Mouse (Mus musculus) B cell, adult 67 days (primary cell): ENCODE data around the gene Gm39566. TPM values are rescaled to one million over a fixed set of nuclear protein-coding genes. Genes with fewer than 3 reads are reported as not detected.

Experiments
- total RNA-seq, 2 experiments: library from RNA; stranded (reverse); gene quantifications; 4 replicates each; pipeline ENCODE4 v1.2.4; 2023

The Gm39566 gene
- not detected for total RNA-seq

DNA sequence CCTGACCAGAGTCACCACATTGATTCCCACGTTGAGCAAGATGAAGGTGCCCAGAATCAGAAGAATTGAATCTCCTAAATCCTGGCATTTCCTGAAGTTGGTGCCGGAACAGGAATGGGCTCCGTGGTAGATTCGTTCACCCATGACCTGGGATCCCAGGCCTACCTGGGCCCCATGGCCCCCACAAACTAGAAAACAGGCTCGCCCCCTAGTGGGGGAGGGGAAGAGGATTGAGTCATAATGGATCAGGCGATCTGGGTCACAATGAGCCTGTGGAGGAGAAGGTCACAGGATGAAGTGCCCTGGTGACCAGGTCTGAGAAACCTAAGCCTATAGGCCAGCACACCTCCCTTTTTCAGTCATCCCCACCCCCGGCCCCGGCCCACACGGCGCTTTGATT lies at the start of gene Gm39566:
Gm39566 (minus strand) TSS at position 144 of the 400 bp plus-strand sequence.

DNA sequence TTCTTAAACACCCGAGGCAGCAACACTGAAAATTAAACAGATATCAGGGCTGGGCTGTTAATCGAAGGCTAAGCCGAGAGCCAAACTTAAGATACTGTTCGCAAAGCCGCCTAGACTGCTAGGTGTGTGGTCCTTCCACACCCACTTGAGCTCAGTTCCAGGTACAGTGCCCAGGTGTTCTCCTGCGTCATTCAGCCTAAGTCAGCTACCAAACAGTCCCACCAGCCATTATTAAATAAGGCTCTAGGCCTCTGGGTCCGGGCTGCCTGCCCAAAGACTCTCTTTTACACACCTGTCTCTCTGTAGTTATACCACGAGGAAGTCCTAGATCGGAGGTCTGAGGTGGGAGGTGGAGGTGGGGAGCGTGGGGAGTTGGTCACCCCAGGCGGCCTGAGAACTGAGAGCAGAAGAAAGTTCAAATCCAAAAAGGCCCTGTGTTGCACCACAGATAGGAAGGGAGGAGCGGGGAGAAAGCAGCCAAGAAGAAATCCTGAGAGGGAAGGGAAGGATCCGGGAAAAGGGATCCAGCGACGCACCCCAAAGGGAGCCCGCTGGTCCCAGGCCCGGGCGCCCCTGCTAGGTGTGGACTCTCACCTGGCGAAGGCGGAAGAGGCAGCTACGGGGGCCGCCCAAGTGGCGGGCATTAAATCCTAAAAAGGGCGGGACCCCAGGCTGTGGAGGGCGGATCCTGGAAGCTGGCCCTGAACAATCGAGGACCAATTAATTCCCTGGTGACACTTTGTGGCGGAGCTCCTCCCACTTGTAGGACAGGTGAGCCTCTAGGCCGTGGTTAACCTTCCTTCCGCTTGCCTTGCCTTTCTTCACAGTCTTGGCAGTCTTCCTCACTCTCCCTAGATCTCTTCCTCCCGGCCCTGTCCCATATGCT lies 43.3 kb upstream of the Gm39566 start, which contains the start of gene Tnk1:
Tnk1 (minus strand) TSS at position 618 of the 886 bp plus-strand sequence.

DNA sequence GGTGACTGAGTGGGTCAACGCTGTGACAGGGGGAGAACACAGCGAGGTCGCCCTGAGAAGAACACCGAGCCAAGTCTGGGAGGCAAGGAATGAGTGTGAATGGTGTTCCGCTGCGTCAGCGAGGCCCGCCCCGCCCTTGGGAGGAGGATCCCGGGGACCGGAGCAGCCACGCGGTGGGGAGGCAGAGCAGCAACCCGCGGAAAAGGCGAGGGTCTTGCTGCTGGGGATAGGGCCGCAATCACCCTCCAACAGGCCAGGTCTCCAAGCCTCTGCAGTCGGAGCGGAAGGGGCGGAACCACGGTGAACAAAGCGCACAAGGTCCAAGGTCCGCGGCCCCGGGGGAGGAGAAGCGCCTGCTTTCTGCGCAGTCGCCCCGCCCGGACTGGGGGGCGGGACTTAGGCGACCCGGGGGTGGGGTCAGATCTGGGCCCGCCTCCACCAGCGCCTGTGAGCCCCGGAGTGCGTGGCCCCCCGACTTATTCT lies 31.1 kb upstream of the Gm39566 start, which contains the start of gene Plscr3:
Plscr3 (plus strand) TSS at position 179 of the 483 bp plus-strand sequence.

DNA sequence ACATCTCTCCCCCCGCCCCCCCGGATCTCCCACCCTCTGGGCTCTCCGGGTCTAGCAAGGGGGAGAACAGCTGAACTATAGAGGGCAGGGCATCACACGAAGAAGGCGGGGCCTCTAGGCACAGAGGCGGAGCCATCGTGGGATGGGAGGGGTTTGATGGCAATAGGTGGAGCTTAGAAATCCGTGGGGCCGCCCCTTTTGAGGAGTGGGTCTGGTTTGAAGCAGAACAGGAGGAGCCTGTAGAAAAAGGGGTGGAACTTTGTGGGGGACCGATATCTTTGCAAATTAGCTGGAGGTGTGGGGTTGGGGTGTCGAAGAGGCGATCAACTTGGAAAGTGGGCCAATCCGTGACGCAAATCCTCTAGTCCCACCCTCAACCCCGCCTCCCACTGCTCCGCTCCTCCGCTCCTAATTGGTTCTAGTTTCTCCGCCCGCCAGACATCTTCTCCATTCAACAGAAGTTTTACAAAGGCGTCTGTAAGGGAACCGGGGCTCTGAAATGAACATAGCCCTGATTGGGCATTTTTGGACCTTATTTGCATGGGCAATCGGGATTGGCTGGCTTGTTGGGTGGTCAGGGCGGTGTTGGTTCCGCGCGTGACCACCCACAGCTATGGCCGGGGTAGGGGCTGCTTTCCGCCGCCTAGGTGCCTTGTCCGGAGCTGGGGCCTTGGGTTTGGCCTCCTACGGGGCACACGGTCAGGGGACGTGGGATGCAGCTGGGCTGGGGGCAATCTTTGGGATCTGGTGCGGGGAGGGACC lies 23.0 kb upstream of the Gm39566 start, which contains the start of gene Tmem256:
Tmem256 (plus strand) TSS at position 563 of the 762 bp plus-strand sequence.

DNA sequence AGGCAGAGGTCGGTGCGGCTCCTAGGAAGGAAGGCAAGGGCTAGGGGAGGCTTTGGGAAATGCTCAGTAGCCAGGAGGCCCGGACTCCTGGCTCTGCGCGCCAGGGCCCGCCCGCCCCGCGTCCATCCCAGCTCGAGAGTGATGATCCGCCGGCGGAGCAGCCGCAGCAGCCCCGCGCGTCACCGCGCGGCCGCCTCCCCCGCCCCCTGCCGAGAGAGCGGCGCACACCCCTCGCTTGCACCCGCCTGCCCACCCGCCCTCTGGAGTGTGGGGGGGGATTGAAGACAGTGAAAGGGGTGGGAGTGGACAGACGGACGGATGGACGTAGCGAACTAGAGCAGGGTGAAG lies 22.5 kb upstream of the Gm39566 start, which contains the start of gene Nlgn2:
Nlgn2 (minus strand) TSS at position 181 of the 348 bp plus-strand sequence.

DNA sequence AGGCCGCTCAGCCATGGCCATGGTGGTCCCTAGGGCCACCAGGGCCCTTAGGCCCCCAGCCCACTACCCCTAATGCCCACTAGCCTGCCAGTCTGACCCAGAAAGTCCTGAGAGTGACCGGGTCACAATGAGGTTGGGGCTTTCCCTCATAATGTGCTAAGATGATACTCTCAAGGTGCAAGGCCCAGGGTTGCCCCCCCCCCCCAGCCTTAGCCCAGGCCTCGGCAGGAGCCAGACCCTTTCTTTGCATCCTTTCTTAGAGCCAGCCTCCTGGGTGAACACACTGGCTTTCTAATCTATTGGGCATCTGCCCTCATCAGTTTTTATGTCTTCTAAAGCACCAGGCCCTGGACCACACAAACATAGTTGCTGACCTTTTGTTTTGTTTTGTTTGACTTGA lies 7.0 kb upstream of the Gm39566 start, which contains the start of gene Spem1:
Spem1 (minus strand) TSS at position 101 of the 400 bp plus-strand sequence.

DNA sequence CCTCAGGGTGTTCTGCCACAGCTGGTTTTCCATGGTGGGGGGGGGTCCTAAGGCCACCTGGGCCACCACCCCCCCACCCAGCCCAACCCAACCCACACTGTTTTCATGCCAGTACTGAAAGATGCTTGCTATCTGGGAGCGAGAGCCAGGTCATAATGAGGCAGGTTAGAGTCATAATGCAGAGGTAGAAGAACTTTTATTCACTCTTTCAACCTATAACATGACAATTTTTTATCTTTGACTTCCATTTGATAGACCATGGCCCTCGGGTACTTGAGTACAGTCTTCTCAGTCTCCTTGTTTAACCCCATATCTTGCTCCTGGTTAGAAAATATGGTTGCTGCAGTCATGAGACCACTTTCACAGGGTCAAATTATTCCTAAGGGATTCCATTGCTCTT lies 3.3 kb upstream of the Gm39566 start, which contains the start of gene Spem2:
Spem2 (minus strand) TSS at position 101 of the 400 bp plus-strand sequence.

DNA sequence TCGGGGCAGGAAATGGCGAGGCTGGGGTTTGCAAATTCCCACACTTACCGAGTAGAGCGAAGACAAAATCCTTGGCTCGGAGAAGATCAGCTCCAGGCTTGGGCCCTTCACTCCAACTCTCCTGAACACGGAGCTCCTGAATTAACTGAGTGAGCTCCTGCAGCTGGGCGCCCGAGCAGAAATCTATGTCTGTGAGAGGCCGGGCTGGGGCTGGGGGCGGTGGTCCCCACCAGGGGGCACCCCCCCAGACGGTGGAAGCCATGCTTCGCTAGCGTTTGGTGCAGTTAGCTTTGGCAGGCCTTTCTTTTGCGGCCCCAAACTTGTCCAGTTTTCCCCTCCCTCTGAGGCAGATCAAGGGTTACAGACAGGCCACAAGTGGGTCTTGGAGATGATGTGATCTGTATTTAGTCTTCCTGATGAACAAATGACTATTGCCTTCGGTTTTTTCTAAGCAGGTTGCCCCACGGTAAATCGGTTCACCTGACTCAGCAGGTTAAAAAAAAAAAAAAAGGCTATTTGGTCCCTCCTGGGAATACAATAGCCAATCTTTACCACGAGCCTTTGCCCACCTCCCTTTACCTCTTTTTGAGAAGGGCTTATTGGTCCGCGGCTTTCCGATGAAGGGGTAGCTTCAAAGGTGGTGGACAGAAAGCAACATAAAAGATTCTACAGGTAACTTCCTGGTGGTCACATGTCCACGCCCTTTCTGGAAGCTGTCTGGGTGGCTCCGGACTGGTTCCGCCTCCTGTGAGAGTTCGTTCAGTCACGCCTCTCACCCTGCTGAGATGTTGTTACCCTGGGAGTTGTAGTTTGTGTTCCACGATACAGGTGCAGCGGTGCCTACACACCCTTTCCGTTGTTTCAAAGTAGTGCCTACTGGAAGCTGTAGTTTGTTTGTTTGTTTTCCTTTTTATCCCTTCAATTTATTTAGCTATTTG lies 9.9 kb downstream of the Gm39566 start, which contains the start of gene Tmem102:
Tmem102 (minus strand) TSS at position 653 of the 938 bp plus-strand sequence.

DNA sequence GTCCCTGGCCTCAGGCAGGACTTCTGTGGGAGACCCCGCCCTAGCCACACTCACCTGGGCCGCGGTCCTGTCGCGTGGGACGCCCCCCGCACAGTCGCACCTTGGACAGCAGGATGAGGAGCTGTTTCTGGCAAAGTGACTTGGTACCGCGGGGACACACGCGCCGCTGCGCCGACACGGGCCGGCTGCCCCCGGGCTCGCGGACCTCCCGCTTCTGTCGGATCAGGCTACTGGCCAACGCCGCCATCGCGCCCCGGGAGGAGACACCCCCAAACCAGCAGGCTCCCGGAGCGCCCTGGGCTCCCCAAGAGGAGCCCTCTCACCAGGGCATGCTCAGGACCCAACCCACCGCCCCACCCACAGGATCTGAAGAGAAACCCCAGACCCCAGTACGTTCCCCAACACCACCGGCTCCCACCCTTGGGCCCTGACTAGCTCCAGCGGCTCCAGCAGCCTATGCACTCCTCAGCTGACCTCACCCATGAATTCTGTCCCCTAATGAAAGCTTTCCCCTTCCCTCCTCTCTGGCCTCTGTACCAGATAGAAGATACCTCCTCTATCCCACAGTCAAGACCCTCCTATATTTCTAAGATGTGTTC lies 13.6 kb downstream of the Gm39566 start, which contains the start of gene Fgf11:
Fgf11 (minus strand) TSS at position 479 of the 599 bp plus-strand sequence.

DNA sequence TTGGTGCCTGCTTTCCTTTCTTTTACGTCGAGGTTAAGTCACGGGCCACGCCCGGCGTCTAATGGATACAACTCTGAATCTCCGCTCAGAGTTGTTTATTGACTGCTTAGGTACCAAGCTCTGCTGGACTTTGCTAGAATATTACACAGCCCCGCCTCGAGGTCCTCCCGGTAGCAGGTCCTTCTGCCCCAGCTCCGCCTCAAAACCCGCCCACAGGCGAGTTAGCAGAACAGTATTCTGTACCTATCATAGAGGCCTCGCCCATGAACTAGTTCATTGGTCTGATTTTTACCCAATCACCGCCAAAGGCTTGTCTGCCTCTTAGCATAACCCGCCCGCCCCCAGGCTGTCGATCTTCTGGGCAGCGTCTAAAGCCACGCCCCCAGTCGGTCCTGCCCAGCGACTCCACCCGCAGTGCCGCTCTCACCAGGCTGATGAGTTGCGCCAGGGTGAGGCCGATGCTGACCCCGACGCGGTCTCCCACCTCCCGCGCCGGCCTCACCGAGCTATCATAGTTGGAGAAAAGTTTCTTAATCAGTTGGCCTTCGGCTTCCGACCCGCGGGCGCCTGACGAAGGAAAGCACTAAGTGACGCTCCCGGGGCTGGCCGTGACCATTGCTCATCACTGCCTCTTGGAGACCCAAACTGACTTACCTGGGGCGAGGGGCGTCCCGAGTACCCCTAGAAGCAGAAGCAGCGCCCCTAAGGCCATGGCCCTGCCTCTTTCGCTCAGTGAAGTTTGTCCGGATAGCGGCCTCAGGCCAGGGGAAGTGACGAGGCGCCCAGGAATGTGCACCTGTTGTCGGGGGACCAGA lies 19.7 kb downstream of the Gm39566 start, which contains the start of gene Chrnb1:
Chrnb1 (minus strand) TSS at position 776 of the 815 bp plus-strand sequence.

DNA sequence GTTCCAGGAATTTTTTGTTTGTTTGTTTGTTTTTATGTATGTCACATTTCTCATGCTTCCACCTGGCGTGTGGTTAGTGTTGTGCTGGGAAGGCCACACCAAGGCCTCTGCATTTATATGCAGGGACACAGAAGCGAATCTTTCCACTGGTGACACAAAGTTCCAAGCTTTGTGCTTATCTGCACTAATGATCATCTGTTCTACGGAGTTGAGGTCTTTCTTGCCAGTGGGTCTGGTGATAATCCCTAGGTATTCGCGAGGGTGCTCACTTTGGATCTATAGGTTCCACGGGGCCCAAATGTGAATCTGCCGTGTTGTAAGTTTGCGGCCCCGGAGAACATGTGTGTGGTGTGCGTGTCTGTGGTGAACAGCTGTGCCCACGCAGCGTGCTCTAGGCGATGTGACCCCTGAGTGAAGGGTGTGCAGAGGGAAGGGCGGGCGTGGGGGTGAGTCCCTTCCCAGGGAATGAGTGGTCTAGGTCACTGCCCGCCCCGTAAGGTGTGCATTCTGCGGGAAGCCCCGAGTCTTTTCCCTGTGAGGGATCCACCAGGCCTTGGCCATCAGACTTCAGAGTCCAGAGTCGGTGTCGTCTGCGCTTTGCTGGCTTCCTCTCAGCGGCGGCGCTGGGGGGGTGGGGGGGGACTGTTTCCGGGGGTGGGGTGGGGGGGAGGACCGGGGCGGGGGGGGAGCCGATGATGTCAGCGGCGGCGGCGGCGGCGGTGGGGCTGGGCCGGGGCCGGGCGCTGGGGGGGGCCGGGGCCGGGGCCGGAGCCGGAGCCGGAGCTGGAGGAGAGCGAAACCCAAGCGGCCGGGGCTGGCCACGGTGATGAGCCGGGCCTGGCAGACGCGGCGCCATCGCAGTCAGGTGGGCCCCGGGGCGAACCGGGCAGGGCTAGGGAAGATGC lies 49.6 kb downstream of the Gm39566 start, which contains the start of gene Zbtb4:
Zbtb4 (plus strand) TSS at position 692 of the 905 bp plus-strand sequence.

DNA sequence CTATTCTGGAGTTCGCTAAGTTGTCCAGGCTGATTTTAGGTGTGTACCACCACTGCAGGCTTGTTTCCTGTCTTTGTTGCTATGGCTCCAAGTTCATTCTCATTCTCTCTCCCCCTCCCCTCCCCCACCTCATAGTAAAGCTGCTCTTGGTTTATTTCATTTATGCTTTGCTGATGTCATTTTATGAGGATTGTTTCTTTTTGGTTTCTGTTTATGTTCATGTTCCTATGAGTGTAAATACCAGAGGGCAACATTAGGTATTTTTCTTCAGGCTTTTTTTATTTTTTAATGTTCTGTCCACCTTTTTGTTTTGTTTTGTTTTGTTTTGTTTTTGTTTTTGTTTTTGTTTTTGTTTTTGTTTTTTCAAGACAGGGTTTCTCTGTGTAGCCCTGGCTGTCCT lies 53.2 kb downstream of the Gm39566 start, which contains the start of gene Slc35g3:
Slc35g3 (minus strand) TSS at position 101 of the 400 bp plus-strand sequence.

Other genes with a start within 250 kb of the Gm39566 start
- gene Wrap53, start 235.0 kb downstream of the Gm39566 start, total RNA-seq: 10 to 100 TPM; 13.8 to 15.2 TPM
- 100 to 1,000 TPM; 143 TPM for gene Trp53, start 234.9 kb downstream of the Gm39566 start, total RNA-seq
- gene Atp1b2, start 209.4 kb downstream of the Gm39566 start, total RNA-seq: under 1 TPM in 1 of 2 experiments, not detected in 1; 0.75 TPM
- gene Shbg, start 197.4 kb downstream of the Gm39566 start, total RNA-seq: not detected
- gene Sat2, start 193.3 kb downstream of the Gm39566 start, total RNA-seq: not detected
- gene Fxr2, start 182.3 kb downstream of the Gm39566 start, total RNA-seq: 10 to 100 TPM; 88.3 to 96.6 TPM
- under 1 TPM in 1 of 2 experiments, not detected in 1; 0.92 TPM for gene Sox15, start 160.0 kb downstream of the Gm39566 start, total RNA-seq
- 10 to 100 TPM; 60.2 to 64.5 TPM for gene Mpdu1, start 152.7 kb downstream of the Gm39566 start, total RNA-seq
- 10 to 100 TPM in 1 of 2 experiments, 1 to 10 TPM in 1; 7.9 to 12.1 TPM for gene Cd68, start 149.1 kb downstream of the Gm39566 start, total RNA-seq
- gene Eif4a1, start 142.9 kb downstream of the Gm39566 start, total RNA-seq: 100 to 1,000 TPM; 720 to 780 TPM
- gene Senp3, start 133.2 kb downstream of the Gm39566 start, total RNA-seq: 100 to 1,000 TPM; 134 to 139 TPM
- gene Tnfsf13, start 129.5 kb downstream of the Gm39566 start, total RNA-seq: not detected
- gene Tnfsf12, start 119.4 kb downstream of the Gm39566 start, total RNA-seq: not detected
- not detected for gene Tnfsfm13, start 119.2 kb downstream of the Gm39566 start, total RNA-seq
- 100 to 1,000 TPM; 254 to 255 TPM for gene Polr2a, start 56.7 kb downstream of the Gm39566 start, total RNA-seq
- not detected for gene Slc35g3, start 53.3 kb downstream of the Gm39566 start, total RNA-seq
- 10 to 100 TPM; 61.0 to 64.9 TPM for gene Zbtb4, start 49.4 kb downstream of the Gm39566 start, total RNA-seq
- gene Chrnb1, start 19.4 kb downstream of the Gm39566 start, total RNA-seq: 10 to 100 TPM; 10.5 to 13.5 TPM
- under 1 TPM in 1 of 2 experiments, not detected in 1; 0.44 TPM for gene Fgf11, start 13.4 kb downstream of the Gm39566 start, total RNA-seq
- gene Tmem102, start 9.7 kb downstream of the Gm39566 start, total RNA-seq: not detected
- not detected for gene Spem2, start 3.2 kb upstream of the Gm39566 start, total RNA-seq
- not detected for gene Spem1, start 6.9 kb upstream of the Gm39566 start, total RNA-seq
- gene Nlgn2, start 22.5 kb upstream of the Gm39566 start, total RNA-seq: under 1 TPM; 0.12 to 0.41 TPM
- gene Tmem256, start 23.2 kb upstream of the Gm39566 start, total RNA-seq: 10 to 100 TPM; 27.0 to 38.9 TPM
- gene Plscr3, start 31.1 kb upstream of the Gm39566 start, total RNA-seq: 10 to 100 TPM; 10.4 to 14.7 TPM
- gene Tnk1, start 43.4 kb upstream of the Gm39566 start, total RNA-seq: not detected
- not detected for gene Tmem95, start 62.7 kb upstream of the Gm39566 start, total RNA-seq
- gene Kctd11, start 66.1 kb upstream of the Gm39566 start, total RNA-seq: 1 to 10 TPM; 2.7 to 3.2 TPM
- gene Acap1, start 80.2 kb upstream of the Gm39566 start, total RNA-seq: 100 to 1,000 TPM; 518 to 555 TPM
- gene 2810408A11Rik, start 85.7 kb upstream of the Gm39566 start, total RNA-seq: 1 to 10 TPM; 2.5 TPM
- 10 to 100 TPM; 76.0 to 83.3 TPM for gene Neurl4, start 85.8 kb upstream of the Gm39566 start, total RNA-seq
- gene Gps2, start 98.6 kb upstream of the Gm39566 start, total RNA-seq: 100 to 1,000 TPM; 148 to 150 TPM
- 100 to 1,000 TPM; 355 to 387 TPM for gene Eif5a, start 106.7 kb upstream of the Gm39566 start, total RNA-seq
- gene Ybx2, start 120.5 kb upstream of the Gm39566 start, total RNA-seq: not detected
- not detected for gene Slc2a4, start 132.9 kb upstream of the Gm39566 start, total RNA-seq
- gene Cldn7, start 149.5 kb upstream of the Gm39566 start, total RNA-seq: not detected
- 100 to 1,000 TPM; 111 to 123 TPM for gene Ctdnep1, start 165.9 kb upstream of the Gm39566 start, total RNA-seq
- 10 to 100 TPM; 38.4 to 50.9 TPM for gene Elp5, start 167.2 kb upstream of the Gm39566 start, total RNA-seq
- 100 to 1,000 TPM; 291 to 311 TPM for gene Gabarap, start 175.8 kb upstream of the Gm39566 start, total RNA-seq
- gene Phf23, start 180.5 kb upstream of the Gm39566 start, total RNA-seq: 10 to 100 TPM; 59.7 to 74.6 TPM
- 10 to 100 TPM; 47.8 to 61.1 TPM for gene Dvl2, start 185.3 kb upstream of the Gm39566 start, total RNA-seq
- gene Acadvl, start 200.1 kb upstream of the Gm39566 start, total RNA-seq: 10 to 100 TPM; 58.2 to 58.6 TPM
- 1 to 10 TPM; 1.9 to 4.5 TPM for gene Dlg4, start 201.6 kb upstream of the Gm39566 start, total RNA-seq
- not detected for gene Asgr1, start 238.8 kb upstream of the Gm39566 start, total RNA-seq